Mouse (Mus musculus): Measurements from ENCODE around the gene Adgrg1. TPM values are rescaled to one million over a fixed set of nuclear protein-coding genes. Genes with fewer than 3 reads are reported as not detected.

Adgrg1 gene
- 146 and 166 TPM in 2 replicates for polyA plus RNA-seq (2012; rRNA removed)

- no peaks in the 10 kb centered on the region for H3K27me3 ChIP-seq (ENCODE audit: control insufficient read depth, insufficient read depth, low read length)
- no peak for TF ChIP-seq POLR2A (IDR thresholded peaks at IDR 0.05; ENCODE audit: control insufficient read depth, extremely low read depth, insufficient read depth, low read length, poor library complexity)
- no peak for TF ChIP-seq CTCF (IDR thresholded peaks at IDR 0.05; ENCODE audit: borderline replicate concordance, control insufficient read depth, extremely low read depth, insufficient read depth, low read length, poor library complexity)
- peaks cover 61% of the 10 kb centered on the region for H3K4me1 ChIP-seq (replicated peaks; ENCODE audit: control insufficient read depth, insufficient read depth, low read length)
- WGBS: 50% methylated on average over 7 of the region's 7 CpGs
- H3K27ac ChIP-seq (ENCODE audit: control insufficient read depth, insufficient read depth, low read length): no peak within 1 kb of the TSS; the same call in 1 of the 2 replicates
- no peaks in the 10 kb centered on the region for H3K36me3 ChIP-seq (ENCODE audit: control insufficient read depth, insufficient read depth, low read length)
- no peak for DNase-seq
- H3K4me3 ChIP-seq (ENCODE audit: control insufficient read depth, insufficient read depth, low read length): no peak within 1 kb of the TSS
These were observed at the start of gene Adgrg1 for GRCm38 (mm10) chr8:94974467-94975165. Adgrg1 (plus strand) TSS chr8:94974751.

GRCm38 (mm10) chr8:94928227-94928626 is 46.3 kb upstream of the Adgrg1 start:
- Histone ChIP-seq H3K27me3 (ENCODE audit: control insufficient read depth, insufficient read depth, low read length) (no peaks in the 10 kb centered on the region), H3K27ac (ENCODE audit: control insufficient read depth, insufficient read depth, low read length) (no peak overlapping the region), H3K36me3 (ENCODE audit: control insufficient read depth, insufficient read depth, low read length) (no peaks in the 10 kb centered on the region), H3K4me1 (replicated peaks; ENCODE audit: control insufficient read depth, insufficient read depth, low read length) (peaks cover 9% of the 10 kb centered on the region), H3K4me3 (ENCODE audit: control insufficient read depth, insufficient read depth, low read length) (no peak overlapping the region)
- TF ChIP-seq CTCF (IDR thresholded peaks at IDR 0.05; ENCODE audit: borderline replicate concordance, control insufficient read depth, extremely low read depth, insufficient read depth, low read length, poor library complexity) (no peak), POLR2A (IDR thresholded peaks at IDR 0.05; ENCODE audit: control insufficient read depth, extremely low read depth, insufficient read depth, low read length, poor library complexity) (no peak)
- 91% methylated on average over 3 of the region's 3 CpGs for WGBS
- no peak for DNase-seq

GRCm38 (mm10) chr8:94933918-94934317 is 40.6 kb upstream of the Adgrg1 start:
- Histone ChIP-seq H3K4me3 (ENCODE audit: control insufficient read depth, insufficient read depth, low read length) (no peak overlapping the region), H3K27me3 (ENCODE audit: control insufficient read depth, insufficient read depth, low read length) (no peaks in the 10 kb centered on the region), H3K27ac (ENCODE audit: control insufficient read depth, insufficient read depth, low read length) (no peak overlapping the region), H3K4me1 (replicated peaks; ENCODE audit: control insufficient read depth, insufficient read depth, low read length) (no peaks in the 10 kb centered on the region), H3K36me3 (ENCODE audit: control insufficient read depth, insufficient read depth, low read length) (no peaks in the 10 kb centered on the region)
- WGBS: 65% methylated on average over 5 of the region's 5 CpGs
- DNase-seq: no peak
- TF ChIP-seq POLR2A (IDR thresholded peaks at IDR 0.05; ENCODE audit: control insufficient read depth, extremely low read depth, insufficient read depth, low read length, poor library complexity): no peak
- no peak for TF ChIP-seq CTCF (IDR thresholded peaks at IDR 0.05; ENCODE audit: borderline replicate concordance, control insufficient read depth, extremely low read depth, insufficient read depth, low read length, poor library complexity)

- WGBS: 61% methylated on average over 3 of the region's 3 CpGs
These were observed 39.4 kb upstream of the Adgrg1 start for GRCm38 (mm10) chr8:94935172-94935571.

GRCm38 (mm10) chr8:94942566-94942965 is 32.0 kb upstream of the Adgrg1 start:
- WGBS: 25% methylated on average over 6 of the region's 6 CpGs
- DNase-seq: peak; percentile 80
- no peak overlapping the region for H3K27ac ChIP-seq (ENCODE audit: control insufficient read depth, insufficient read depth, low read length)
- no peak overlapping the region for H3K4me3 ChIP-seq (ENCODE audit: control insufficient read depth, insufficient read depth, low read length)
- H3K4me1 ChIP-seq (replicated peaks; ENCODE audit: control insufficient read depth, insufficient read depth, low read length): peaks cover 9% of the 10 kb centered on the region; the same call in 1 of the 2 replicates
- TF ChIP-seq POLR2A (IDR thresholded peaks at IDR 0.05; ENCODE audit: control insufficient read depth, extremely low read depth, insufficient read depth, low read length, poor library complexity) (no peak), CTCF (IDR thresholded peaks at IDR 0.05; ENCODE audit: borderline replicate concordance, control insufficient read depth, extremely low read depth, insufficient read depth, low read length, poor library complexity) (peak; percentile 93)
- H3K36me3 ChIP-seq (ENCODE audit: control insufficient read depth, insufficient read depth, low read length): no peaks in the 10 kb centered on the region
- no peaks in the 10 kb centered on the region for H3K27me3 ChIP-seq (ENCODE audit: control insufficient read depth, insufficient read depth, low read length)

More at GRCm38 (mm10) chr8:94935172-94935571, 39.4 kb upstream of the Adgrg1 start:
- Histone ChIP-seq H3K27ac (ENCODE audit: control insufficient read depth, insufficient read depth, low read length) (no peak overlapping the region), H3K4me3 (ENCODE audit: control insufficient read depth, insufficient read depth, low read length) (no peak overlapping the region), H3K27me3 (ENCODE audit: control insufficient read depth, insufficient read depth, low read length) (no peaks in the 10 kb centered on the region), H3K4me1 (replicated peaks; ENCODE audit: control insufficient read depth, insufficient read depth, low read length) (no peaks in the 10 kb centered on the region), H3K36me3 (ENCODE audit: control insufficient read depth, insufficient read depth, low read length) (no peaks in the 10 kb centered on the region)
- DNase-seq: no peak
- no peak for TF ChIP-seq POLR2A (IDR thresholded peaks at IDR 0.05; ENCODE audit: control insufficient read depth, extremely low read depth, insufficient read depth, low read length, poor library complexity)
- TF ChIP-seq CTCF (IDR thresholded peaks at IDR 0.05; ENCODE audit: borderline replicate concordance, control insufficient read depth, extremely low read depth, insufficient read depth, low read length, poor library complexity): no peak

GRCm38 (mm10) chr8:94945185-94945584 is 29.4 kb upstream of the Adgrg1 start:
- Histone ChIP-seq H3K27ac (ENCODE audit: control insufficient read depth, insufficient read depth, low read length) (no peak overlapping the region), H3K4me3 (ENCODE audit: control insufficient read depth, insufficient read depth, low read length) (no peak overlapping the region), H3K36me3 (ENCODE audit: control insufficient read depth, insufficient read depth, low read length) (no peaks in the 10 kb centered on the region), H3K27me3 (ENCODE audit: control insufficient read depth, insufficient read depth, low read length) (no peaks in the 10 kb centered on the region), H3K4me1 (replicated peaks; ENCODE audit: control insufficient read depth, insufficient read depth, low read length) (peaks cover 9% of the 10 kb centered on the region; the same call in 1 of the 2 replicates)
- no peak for DNase-seq
- 86% methylated on average over 6 of the region's 6 CpGs for WGBS
- TF ChIP-seq POLR2A (IDR thresholded peaks at IDR 0.05; ENCODE audit: control insufficient read depth, extremely low read depth, insufficient read depth, low read length, poor library complexity): no peak
- TF ChIP-seq CTCF (IDR thresholded peaks at IDR 0.05; ENCODE audit: borderline replicate concordance, control insufficient read depth, extremely low read depth, insufficient read depth, low read length, poor library complexity): no peak

Measured in thymus, adult 2 months (tissue).